Mouse (Mus musculus): ENCODE measurements around the gene Ttl.

Gene Ttl

DNA sequence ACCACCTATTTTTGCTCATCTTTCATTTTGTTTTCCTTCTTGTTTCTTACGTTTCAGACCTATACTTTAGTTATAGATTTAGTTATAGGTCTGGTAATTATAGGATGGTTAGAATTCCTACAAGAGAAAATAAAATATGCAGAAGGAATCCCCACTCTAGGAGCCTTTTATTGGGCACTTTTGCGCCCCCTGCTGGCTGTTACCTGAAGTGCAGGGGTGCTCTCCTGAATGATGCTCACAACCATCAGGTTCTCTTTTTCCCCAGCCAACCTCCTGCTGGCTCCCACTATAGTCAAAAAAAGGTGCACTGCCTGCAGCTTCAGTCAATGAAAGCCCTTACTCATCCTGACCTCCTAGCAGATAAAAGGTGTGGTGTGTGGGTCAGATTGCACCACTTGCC lies 19.2 kb downstream of the Ttl start:
- no peak for DNase-seq (ENCODE audit: low read depth)

DNA sequence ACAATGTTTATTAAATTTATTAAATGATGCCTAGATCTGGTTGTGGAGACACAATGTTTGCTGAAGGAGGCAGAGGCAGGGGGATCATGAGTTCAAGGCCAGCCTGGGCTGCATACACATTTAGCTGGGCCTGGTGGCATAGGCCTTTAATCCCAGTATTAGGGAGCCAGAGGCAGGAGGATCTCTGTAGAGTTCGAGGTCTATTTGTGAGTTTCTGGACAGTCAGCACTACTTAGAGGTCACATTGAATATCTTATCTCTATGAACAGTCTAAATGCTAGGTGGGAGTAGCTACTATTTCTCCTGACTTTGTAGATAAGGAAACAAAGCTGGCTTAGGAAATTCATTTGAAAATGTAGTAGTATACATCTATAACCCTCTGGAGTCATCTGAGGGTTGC lies 21.8 kb downstream of the Ttl start:
- DNase-seq (ENCODE audit: low read depth) = no peak

DNA sequence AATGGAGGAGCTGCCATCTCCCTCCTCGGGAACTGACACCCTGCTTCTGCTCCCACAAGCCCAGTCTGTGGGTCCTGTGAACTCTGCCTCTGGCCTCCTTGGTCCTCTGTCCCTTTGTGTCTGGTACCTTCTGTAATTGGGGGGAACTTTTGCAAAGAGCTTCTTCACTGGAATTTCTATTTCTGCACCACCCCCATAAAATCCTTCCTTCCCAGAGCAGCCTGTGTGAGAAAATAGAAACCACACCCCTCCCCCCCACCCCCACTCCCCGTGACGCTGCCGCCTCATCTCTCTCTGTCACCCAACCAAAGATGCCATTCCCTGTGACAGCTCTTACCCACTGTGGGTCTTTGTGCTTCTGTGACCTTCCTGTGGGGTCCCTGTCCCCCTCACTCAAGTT lies 24.6 kb downstream of the Ttl start:
- DNase-seq (ENCODE audit: low read depth) = no peak

DNA sequence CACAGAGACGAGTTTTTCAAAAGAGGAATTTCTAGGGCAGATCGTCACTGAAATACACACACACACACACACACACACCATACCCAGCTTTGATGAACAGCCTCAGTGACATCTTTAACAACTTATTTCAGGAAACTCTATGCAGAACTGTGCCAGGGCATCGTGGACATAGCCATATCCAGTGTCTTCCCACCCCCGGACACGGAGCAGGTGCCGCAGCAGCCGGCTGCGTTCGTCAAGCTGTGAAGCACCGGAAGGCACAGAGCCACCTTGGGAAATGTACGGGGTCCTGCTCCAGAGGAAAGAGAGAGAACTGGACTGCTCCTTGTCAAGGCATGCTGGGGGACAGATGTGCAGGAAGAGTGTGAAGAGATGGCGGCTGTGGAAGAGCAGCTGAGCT lies 27.1 kb downstream of the Ttl start:
- no peak for DNase-seq (ENCODE audit: low read depth)

DNA sequence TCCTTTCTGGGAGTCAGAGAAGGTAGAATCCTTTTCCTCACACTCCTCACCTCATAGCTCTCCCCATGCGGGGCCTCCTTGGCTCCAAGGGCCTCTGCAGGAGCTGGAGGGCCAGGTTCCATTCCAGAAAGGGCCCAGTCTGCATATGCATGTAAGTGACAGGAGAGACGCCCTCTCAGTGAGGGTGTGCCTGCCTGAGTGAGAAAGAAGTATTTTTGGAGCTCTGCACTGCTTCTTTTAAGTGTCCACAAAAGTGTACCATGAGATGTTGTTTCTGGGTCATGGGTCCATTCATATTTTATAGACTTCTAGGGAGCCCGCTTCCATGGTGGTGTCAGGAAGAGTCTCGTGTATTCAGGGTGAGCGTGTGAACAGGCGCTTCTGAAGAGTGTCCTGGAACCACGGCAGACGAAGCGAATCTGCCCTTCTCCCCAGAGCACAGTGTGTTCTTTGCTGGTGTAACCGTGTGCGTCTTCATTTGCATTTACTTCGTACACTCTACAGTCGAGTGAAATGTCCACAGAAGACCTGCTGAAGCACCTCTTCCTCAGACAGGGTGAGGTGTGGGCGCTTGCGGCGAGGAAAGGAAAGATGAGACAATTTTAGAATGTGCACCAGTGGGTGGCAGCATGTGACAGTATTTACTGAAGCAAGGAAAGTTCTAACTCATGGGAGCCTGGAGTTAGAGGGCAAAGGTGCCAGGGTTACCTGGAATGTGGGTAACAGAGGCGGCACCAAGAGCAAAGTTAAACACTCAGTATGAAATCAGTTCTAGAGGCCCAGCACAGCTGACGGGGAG lies 28.4 kb downstream of the Ttl start:
- no peak for DNase-seq (ENCODE audit: low read depth)

DNA sequence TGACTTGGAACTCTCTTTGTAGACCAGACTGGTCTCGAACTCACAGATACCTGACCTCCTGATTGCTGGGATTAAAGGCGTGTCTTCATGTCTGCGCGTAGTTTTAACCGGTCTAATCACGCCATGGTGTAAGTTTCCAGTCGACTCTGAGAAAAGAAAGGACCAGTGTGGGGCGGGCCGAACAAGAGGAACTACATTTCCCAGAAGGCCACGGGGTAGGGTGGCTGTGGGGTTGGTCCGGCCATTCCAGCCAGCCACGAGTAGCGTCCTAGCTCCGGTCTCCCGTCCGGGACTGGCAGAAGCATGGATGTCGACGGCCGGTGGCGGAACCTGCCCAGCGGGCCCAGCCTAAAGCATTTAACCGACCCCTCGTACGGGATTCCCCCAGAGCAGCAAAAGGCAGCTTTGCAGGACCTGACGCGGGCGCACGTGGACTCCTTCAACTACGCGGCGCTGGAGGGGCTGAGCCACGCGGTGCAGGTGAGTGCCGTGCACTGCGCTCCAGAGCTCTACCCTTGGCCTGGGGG lies 35.1 kb downstream of the Ttl start, which contains the start of gene Polr1b:
Polr1b (plus strand) TSS at position 212 of the 527 bp plus-strand sequence.
- peak; percentile 87 for DNase-seq (ENCODE audit: low read depth)

DNA sequence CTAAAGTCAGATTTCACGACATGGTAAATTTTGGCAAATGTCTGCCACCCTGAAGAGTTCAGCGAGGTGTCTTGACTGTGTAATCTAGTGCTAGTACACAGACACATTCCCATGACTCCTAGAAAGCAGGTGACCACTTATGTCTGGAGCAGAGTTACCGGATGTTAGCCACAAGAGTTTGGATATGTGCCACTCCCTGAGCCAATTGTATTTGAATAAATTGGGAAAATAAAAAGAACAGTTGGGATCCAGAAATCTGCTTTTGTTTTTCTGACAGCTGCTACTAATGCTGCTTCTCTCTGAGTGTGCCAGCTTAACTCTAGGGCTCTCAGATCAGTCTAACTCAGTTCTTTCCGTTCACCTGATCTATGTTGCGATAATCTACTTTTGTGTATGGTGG lies 47.2 kb downstream of the Ttl start:
- DNase-seq (ENCODE audit: low read depth) = no peak

DNA sequence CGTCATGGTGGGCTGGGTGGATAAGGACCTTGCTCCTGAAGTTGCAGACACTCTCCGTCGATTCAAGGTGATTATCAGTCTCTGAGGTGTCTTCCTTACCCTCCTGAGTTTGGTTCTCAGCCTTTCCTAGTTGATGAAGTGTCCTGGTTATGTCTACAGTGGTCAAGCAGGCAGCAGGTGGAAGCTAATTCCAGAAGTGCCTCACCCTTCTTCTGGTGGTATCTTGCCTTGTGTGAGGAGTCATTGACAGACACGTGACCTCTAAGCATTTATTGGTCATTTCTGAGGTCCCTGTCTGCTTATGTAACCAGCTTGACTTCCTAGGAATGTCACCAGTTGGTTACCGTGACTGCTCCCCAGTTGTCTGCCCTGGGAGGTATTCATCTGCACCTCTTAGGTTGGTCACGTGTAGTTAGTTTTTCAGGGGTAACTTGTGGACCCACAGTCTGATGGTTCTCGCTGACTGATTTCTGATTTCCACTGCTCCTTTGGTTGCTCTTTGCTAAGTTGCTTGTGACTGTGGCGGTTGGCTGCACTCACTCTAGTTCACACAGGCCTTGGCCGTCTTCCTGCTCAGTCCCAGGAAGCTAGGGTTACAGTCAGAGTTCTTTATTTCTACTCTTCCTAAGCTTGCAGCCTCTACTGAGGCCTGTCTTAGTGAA lies 50.1 kb downstream of the Ttl start:
- no peak for DNase-seq (ENCODE audit: low read depth)

DNA sequence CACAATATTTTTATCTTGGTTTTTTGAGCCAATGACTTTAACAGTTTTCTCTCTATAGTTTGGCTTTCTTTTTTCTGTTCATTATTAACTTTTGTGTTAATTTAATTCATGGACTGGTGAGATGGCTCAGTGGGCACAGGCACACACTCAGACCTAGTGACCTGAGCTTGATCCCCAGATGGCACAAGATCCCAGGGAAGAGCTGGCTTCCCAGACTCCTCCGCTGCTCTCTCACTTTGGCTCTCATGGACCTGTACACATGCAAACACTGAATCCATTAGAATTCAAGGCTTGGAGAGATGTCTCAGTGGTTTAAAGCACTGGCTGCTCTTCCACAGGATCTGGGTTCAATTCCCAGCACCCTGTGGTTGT lies 50.6 kb downstream of the Ttl start:
- no peak for DNase-seq (ENCODE audit: low read depth)

DNA sequence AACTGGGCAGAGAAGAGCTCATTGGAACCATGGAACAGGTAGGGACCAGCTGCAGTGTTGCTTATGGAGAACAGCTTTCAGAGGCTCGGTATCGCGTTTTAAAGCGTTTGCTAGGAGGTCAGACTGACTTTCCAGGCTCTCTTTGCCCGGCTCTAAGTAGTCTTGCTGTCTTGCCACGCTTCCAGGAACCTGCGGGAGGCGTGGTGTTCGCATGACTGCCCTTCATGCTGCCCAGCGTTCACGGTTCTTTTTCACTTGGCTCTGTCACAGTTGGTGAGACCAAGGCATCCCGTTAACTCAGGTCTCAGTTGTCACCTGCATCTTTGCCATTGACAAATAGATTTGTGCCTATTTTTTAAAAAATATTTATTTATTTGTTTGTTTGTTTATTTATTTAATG lies 52.3 kb downstream of the Ttl start:
- no peak for DNase-seq (ENCODE audit: low read depth)

DNA sequence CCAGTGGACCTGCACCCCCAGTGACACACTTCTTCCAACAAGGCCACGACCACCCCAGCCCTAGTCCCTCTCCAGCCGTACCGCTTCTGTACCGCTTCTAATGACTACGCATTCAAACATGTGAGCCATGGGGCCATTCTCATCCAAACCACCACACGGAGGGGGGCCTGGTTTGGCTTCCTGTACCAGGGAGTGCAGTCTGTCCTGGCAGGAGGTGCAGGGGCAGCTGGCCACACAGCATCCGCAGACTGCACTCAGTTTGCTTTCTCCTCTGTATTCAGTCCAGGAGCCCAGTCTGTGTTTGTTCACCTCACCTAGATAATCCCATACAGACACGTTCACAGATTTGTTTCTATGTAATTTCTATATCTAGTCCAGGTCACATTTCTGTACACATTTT lies 56.2 kb downstream of the Ttl start:
- no peak for DNase-seq (ENCODE audit: low read depth)

DNA sequence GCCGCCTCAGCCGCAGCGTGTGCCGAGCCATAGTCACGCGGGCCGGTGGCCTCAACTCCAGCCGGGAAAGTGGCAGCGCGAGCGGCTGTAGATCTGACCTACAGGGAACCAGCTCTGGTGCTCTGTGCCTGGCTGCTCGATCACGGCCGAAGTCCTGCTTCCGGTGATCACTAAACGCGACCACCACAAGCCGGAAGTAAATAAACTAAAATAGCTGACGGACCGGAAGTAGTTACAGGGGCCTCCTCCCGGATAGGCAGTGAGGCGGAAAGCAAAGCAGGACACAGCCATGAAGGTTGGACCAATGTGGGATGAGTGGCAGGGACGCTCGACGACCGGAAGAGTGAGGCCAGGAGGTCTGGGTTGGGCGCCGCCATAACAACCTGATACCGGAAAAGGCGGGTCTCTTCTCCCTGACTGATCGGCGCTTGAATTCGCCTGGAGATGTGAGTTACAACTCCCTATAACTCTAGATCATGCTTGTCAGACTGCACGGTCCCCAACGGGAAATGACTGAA lies 63.7 kb downstream of the Ttl start, which contains the start of gene Chchd5:
Chchd5 (plus strand) TSS at position 289 of the 518 bp plus-strand sequence.
- DNase-seq (ENCODE audit: low read depth) = peak; percentile 92

DNA sequence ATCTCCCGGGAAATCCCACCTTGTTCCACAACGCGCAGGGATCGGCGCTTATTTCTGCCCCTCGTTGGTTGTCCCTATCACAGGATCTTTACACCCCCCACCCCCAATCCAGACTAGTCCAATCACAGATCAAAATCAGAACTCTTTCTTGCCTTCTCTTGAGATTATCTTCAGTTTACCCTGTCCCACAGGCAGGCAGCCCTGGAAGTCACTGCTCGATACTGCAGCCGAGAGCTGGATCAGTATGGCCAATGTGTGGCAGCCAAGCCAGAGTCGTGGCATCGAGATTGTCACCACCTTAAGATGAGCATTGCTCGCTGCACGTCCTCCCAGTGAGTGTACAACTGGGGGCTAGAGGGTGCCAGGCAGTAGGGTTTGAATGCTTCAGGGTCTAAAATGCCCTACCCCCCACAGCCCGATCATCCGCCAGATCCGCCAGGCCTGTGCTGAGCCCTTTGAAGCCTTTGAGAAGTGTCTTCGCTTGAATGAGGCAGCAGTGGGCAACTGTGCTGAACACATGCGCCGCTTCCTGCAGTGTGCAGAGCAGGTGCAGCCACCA lies 64.3 kb downstream of the Ttl start:
- peak; percentile 22 for DNase-seq (ENCODE audit: low read depth)

DNA sequence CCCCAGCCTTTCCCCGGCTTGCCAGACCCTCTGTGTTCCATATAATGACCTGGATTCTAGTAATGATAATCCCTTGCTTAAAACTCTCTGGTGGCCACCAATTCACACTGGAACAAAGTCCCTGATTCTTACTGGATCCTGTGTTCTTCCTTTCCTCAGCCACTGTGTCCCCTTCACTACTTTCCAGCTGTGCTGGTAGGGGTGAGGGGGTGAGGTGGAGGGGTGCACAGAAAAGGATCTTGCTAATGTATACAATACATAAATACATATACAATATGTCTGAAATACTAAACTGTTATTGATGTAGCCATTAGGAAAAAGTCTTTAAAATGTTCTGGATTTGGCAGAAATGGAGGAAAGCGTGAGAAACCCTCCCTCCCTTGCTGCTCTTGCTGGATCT lies 65.0 kb downstream of the Ttl start:
- DNase-seq (ENCODE audit: low read depth) = no peak

DNA sequence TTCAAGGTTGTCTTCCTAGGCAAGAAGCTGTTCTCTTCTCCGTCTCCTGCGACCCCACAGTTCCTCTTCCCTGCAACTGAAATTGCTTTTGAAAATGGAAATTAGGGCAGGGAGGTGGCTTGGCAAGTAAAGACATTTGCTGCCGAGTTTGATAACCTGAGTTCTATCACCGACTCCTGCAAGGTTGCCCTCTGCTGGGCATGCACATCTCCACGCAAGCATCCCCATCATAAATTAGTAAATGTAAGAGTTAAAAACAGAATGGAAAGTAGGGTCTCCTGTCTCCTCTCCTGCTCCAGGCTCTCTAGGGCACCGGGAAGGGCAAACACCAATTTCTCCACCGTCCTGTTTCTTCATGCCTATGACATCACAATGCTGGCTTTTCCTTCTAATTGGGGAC lies 66.5 kb downstream of the Ttl start:
- no peak for DNase-seq (ENCODE audit: low read depth)

DNA sequence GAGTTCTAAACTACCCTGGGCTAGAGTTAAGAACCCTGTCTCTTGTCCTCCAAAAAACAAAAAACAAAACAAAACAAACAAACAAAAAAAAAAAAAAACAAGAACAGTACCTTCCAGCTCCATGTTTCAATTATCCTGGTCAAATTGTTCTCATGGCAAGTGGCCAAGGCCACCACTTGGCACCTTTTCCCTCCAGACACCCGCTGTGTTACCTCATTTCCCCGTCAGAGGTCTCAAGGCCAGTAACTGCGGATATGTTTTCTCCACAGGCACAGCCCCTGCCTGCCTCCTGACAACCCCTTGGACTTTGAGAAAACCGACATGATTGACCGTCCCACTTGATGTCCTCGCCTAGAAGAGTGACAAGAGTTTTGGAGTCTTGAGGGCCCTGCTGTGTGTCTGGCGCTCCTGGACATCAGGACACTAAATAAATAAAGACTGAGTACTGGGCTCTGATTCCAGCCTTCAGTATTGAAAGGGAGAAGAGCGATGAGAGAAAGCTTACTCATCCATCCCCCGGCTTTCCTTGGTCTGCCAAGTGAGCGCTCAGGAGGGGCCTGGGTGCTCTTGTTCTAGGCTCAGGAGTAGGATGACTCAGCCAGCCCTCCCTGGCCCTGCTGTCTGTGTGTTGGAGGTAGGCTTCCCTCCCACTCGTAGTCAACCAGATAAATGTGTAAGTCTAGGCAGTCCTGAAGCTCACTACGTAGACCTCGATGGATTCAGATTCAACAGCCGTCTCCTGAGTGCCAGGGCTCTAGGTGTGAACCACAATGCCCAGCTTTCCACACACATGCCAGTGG lies 67.5 kb downstream of the Ttl start:
- DNase-seq (ENCODE audit: low read depth) = no peak

DNA sequence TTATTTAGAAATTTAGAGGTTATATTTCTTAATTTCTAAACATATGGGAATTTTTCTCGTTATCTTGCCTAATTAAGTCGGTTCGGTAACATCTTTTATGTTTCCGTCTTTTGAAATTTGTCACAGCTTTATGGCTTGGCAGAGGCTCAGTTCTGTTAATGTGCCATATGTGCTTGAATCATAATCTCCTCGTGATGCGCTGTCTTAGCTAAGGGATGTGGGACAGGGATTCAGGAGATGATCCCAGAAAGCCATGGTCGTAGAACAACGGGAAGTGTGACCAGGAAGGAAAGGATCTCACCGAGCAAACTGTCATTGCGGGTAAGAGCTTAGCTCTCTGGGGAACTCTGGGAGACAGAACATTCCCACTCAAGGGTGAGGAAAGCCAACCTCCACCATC lies 74.2 kb downstream of the Ttl start:
- DNase-seq (ENCODE audit: low read depth) = no peak

Data from c-Kit-positive CD71-positive TER-119-negative erythroid progenitor cells, embryonic 14.5 days (primary cell).